Mouse (Mus musculus) ES-Bruce4 (cell line): ENCODE data around the gene Ubfd1.

Experiments used
- CTCF ChIP-seq: IDR thresholded peaks from one replicate; pipeline ENCODE4 v1.8.1; 2011; ENCODE audit warnings: low read depth, low read length
- POLR2A ChIP-seq: IDR thresholded peaks from one replicate; pipeline ENCODE4 v1.8.1; 2011; ENCODE audit warnings: low read length; ENCODE audit not compliant: insufficient read depth

DNA sequence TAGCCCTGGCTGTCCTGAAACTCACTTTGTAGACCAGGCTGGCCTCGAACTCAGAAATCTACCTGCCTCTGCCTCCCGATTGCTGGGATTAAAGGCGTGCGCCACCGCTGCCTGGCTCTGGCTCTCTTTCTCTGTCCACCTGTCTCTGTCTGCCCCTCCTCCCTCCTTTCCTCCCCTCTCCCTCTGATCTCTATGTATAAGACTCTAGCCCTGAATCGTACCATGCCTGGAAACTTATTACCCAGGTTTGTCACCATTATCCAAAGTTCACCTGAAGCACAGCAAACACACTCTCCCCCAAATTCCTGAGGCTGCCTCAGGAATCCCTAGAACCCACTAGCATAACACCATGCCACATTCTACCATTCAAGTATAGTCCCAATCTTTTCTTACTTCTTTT, 41.2 kb downstream of the Ubfd1 start:
- TF ChIP-seq CTCF (no peak), POLR2A (no peak)
